Mouse (Mus musculus) liver, postnatal 0 days (tissue): Measurements from ENCODE around the gene Clmp.

Experiments
- CTCF ChIP-seq: sonication (generic); IDR thresholded peaks from 2 replicates; pipeline ENCODE4 v1.5.1; 2016; ENCODE audit warnings: antibody characterized with exemption, low read depth
- EP300 ChIP-seq: IDR thresholded peaks from 2 replicates; pipeline ENCODE4 v1.6.1; 2016; ENCODE audit warnings: antibody characterized with exemption, low read depth, mild to moderate bottlenecking

GRCm38 (mm10) chr9:40694284-40694683 is 8.5 kb downstream of the Clmp start:
- TF ChIP-seq EP300, result no peak
- TF ChIP-seq CTCF, result no peak
